Mouse (Mus musculus): ENCODE results near the gene Pik3ca.
"Not testable (repeated sequence)": the region's sequence is repeated elsewhere in the genome, so short reads cannot be mapped to it uniquely, and the experiment has no call there.

Gene Pik3ca

DNA sequence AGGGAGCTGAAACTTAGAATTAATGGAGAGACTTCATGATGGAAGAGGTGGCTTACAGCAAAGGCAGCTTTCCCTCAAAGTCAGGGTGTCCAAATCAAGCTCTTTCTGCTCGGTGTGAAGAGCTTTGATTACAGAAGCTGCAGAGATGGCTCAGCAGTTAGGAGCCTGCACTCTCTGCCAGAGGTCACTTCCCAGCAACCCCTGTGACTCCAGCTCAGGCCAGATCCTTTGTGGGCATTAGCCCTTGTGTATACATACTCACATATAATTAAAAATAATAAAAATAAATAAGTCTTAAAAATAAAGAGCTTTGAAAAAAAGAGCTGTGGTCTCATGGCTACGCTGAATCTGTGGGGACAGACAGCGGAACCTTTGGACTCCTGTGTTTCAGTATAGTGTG is 4.1 kb downstream of the Pik3ca start:
- DNase-seq (ENCODE audit: low read depth, low spot score), result no peak

DNA sequence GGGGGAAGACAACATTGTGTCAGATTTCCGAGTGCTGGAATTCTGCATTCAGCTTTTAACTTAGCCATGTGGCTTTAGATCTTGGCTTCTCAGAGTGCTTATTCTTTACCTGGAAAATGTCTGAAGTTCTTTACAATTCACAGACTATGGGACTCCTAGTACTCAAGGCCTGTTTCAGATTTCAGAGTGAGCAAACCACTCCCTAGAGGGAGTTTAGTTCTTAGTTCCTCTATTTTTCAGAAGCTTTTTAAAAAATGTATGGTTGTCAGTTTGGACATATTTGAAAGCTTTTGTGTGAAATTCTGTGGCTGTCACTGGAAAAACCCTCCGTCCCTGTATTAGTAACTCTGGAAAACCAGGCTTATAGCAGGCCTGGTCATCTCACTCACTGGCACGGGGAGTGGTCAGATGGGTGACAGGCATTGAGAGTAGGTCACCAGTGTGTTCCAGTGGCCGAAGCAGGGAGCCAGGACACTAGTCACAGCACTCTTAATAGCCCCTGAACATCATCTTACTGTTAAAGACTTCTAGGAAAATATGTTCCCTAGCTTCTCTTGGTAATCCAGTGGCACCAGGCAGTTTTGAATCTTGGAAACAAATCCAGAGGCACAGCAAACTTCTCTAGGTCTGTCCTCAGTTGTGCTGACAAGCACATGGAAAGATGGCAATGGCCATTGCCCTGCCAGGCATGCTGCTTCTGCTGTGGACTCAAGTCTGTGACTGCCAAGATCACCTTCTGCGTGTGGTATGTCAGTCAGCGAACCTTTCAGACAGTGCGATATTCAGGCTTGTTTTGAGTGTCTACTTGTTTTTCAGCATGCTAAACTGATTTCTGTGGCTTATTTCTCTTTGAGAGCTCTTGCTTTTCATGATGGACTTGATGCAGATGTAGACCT is 5.8 kb downstream of the Pik3ca start:
- no peak for DNase-seq (ENCODE audit: low read depth, low spot score)

- DNase-seq (ENCODE audit: low read depth, low spot score), result no peak
Observed at GRCm38 (mm10) chr3:32405699-32406098, 8.2 kb downstream of the Pik3ca start.

- no peak for DNase-seq (ENCODE audit: low read depth, low spot score)
Observed at GRCm38 (mm10) chr3:32406804-32407203, 9.3 kb downstream of the Pik3ca start.

GRCm38 (mm10) chr3:32408811-32409273 is 11.4 kb downstream of the Pik3ca start:
- DNase-seq (ENCODE audit: low read depth, low spot score), result no peak

DNA sequence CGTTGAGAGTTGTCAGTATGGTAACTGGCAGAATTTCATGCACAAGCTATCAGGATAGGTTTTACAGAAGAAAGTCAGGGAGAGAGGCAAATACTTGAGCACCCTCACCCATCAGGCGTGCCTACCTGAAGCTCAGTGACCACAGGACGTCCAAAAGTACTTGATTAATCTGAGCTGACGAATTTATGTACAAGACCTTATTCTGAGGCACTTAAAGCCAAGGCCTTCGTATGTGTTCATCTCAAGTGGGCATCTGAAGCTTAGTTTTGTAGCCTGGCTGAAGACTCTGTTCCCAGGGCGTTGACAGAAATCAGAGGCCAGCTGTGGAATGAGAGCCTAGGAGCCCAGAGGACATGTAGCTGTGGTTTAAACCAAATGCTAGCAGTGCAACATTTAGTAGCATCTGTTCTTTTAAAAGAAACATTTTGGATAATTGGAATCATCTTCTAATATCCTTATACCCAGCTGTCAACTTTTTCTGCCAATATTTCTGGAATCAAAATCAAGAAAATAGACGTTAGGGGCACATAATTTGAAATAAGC is 15.1 kb downstream of the Pik3ca start:
- no peak for DNase-seq (ENCODE audit: low read depth, low spot score)

GRCm38 (mm10) chr3:32414381-32414780 is 16.9 kb downstream of the Pik3ca start:
- no peak for DNase-seq (ENCODE audit: low read depth, low spot score)

- no peak for DNase-seq (ENCODE audit: low read depth, low spot score)
Observed at GRCm38 (mm10) chr3:32415370-32416309, 18.2 kb downstream of the Pik3ca start.

DNA sequence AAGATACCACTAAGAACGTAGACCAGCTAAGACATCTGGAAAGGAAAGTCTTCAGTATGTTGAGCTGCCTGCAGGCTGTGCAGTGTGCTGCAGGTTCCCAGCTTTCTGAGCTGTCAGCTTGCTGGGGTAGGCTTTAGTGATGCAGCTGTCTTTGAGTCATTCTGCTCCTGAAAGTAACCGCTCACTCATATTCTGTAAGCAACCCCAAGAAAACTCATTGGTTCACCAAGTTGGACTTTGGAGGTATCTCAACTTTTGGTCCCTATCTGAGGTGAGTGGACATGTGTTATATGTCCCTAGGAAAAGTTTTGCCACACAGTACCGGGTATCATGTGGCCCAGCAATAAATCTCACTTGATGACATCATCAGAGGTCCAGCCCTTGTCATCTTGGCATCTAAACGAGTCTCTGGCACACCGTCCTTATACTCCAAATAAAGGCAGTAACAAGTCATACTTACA is 20.3 kb downstream of the Pik3ca start:
- peak; percentile 35 for DNase-seq (ENCODE audit: low read depth, low spot score)

- peak; percentile 65 for DNase-seq (ENCODE audit: low read depth, low spot score)
Observed at GRCm38 (mm10) chr3:32419866-32420265, 22.4 kb downstream of the Pik3ca start.

- DNase-seq (ENCODE audit: low read depth, low spot score), result no peak
Observed at GRCm38 (mm10) chr3:32421115-32422054, 23.9 kb downstream of the Pik3ca start.

DNA sequence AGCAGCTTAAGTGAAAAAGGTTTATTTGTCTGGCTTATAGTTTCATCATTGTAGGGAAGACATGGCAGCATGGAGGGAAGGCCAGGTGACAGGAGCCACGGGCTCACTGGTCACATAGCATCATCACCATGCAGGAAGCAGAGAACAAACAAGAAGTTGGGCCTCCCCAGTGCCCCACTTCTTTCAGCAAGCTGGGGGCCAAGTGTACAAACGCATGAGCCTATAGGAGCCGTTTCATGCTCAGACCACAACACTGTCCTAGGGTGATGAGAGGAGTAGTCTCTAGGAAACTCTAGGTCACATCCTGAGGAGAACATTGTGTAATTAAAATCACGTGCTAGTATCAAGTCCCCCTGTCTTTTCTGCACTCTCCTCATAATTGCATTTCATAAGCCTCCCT is 30.2 kb downstream of the Pik3ca start:
- DNase-seq (ENCODE audit: low read depth, low spot score), result no peak

DNA sequence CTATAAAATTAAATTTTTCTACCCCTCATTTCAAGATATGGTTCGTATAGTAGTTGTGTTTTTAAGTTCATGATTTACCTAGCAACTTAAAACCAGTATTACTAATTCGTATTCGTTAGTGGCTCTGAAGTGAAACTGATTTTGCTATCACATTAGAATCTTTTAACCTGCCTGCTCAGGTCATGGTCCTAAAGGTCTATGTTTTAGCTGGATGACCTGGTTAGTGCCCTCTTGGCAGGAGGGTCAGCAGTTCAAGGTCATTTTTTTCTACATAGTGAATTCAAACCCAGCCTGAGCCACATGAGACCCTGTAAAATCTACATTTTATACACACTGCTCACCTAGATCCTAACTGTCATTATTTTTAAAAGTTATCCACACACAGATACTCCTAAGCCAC is 30.9 kb downstream of the Pik3ca start:
- no peak for DNase-seq (ENCODE audit: low read depth, low spot score)

GRCm38 (mm10) chr3:32428921-32429320 is 31.4 kb downstream of the Pik3ca start:
- no peak for DNase-seq (ENCODE audit: low read depth, low spot score)

GRCm38 (mm10) chr3:32429351-32429750 is 31.9 kb downstream of the Pik3ca start:
- not testable (repeated sequence) for DNase-seq (ENCODE audit: low read depth, low spot score)

GRCm38 (mm10) chr3:32430394-32430793 is 32.9 kb downstream of the Pik3ca start:
- DNase-seq (ENCODE audit: low read depth, low spot score), result no peak

- DNase-seq (ENCODE audit: low read depth, low spot score), result no peak
Observed at GRCm38 (mm10) chr3:32434016-32434415, 36.5 kb downstream of the Pik3ca start.

- DNase-seq (ENCODE audit: low read depth, low spot score), result no peak
Observed at GRCm38 (mm10) chr3:32436101-32436500, 38.6 kb downstream of the Pik3ca start.

DNA sequence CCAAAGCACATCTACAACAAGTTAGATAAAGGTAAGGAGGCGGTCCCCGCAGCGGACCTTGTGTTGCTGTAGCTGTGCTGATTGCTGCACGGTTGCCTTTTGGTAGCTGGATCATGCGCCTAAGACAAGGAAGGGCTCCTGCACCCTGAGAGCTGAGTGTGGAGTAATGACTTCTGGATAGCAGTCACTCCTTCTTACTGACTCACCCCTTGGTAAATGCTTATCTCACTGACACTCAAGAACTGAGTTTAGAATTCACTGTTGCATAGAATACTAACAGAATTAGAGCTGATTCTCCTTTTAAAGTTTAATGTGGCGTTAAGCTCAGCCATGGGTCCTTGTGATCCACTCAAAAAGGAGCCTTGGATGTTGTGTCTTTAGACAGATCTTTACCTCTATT is 39.8 kb downstream of the Pik3ca start:
- no peak for DNase-seq (ENCODE audit: low read depth, low spot score)

DNA sequence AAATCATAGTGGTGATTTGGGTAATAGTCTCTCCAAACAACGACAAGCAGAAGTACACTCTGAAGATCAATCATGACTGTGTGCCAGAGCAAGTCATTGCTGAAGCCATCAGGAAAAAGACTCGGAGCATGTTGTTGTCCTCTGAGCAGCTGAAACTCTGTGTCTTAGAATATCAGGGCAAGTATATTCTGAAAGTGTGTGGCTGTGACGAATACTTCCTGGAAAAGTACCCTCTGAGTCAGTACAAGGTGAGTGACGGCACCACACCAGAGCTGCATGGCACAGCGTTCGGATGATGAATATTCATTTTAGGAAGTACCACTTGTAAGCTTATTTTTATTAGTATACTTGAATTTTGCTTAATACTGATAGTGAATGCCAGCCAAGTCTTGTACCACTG is 40.3 kb downstream of the Pik3ca start:
- DNase-seq (ENCODE audit: low read depth, low spot score), result peak; percentile 45

- DNase-seq (ENCODE audit: low read depth, low spot score), result no peak
Observed at GRCm38 (mm10) chr3:32438716-32439115, 41.2 kb downstream of the Pik3ca start.

All from CD4-positive, CD25-positive, alpha-beta regulatory T cell, adult 2 months (primary cell).